Mouse (Mus musculus) adrenal gland, postnatal 25 days (tissue): ENCODE results near the gene Gm45837. TPM values are rescaled to one million over a fixed set of nuclear protein-coding genes. Genes with fewer than 3 reads are reported as not detected.

ENCODE experiments used
- DNase-seq: peaks from one replicate; pipeline ENCODE4 v3.0.0; 2021; ENCODE audit warnings: mixed read lengths
- total RNA-seq: library from RNA; stranded (reverse); gene quantifications from 2 replicates; pipeline ENCODE4 v1.2.3, GENCODE M21; 2021

Gene Gm45837
- total RNA-seq, 1 experiment from 2014 or later = 4.2 TPM

DNA sequence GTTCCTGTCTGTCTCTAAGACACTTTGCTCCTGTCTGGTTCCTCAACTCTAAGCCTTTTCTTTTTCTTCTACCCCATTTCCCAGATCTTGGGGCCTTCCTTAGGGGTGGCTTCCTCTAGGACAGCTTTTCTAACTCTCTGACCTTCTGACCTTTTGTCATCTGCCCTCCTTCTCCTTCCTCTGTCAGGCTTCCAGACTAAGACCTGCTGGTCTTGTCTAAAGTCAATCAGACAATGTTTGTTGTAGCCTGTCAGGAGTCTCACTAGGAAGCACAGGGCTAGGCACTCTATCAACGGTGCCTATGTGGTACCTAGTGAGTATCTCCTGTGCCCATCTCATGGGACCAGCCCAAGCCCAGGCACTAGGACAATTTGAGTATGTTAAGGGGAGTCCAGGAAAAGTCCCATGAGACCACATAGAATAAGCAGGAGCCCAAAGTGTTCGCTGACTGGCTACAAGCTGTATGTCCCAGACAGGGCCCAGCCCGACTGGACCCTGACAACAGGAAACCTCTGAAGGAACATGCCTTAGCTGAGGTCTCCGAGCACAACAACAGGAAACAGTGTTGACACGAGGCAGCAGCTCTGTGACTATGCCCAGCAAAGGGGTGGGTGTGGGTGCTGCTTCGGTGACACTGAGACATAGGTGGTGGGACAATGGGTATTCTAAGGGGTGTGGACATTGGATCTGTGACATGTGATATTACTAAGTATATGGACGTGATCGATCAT is 55.3 kb downstream of the Gm45837 start:
- no peak for DNase-seq

DNA sequence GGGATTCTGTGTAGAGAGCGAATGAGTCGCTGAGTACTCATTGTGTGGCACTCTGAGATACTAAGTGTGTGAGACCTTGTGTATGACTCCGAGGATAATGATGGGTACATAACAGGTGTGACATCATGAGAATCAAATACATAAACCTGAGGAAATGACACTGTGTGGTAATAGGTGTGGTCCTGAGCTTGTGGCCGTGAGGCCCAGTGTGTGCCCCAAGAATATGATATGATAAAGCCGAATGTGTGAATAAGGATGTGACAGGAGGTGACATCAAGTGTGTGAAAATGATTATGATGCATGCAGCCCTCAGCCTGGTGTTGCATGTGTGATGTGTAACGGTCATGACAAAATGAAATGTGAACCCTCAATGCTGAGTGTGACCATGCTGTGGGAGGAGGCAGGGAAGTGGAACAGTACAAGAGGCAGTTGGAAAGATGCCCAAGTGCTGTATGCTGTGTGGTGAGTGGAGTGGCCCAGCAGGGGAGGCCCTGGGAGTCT is 55.9 kb downstream of the Gm45837 start:
- no peak for DNase-seq

DNA sequence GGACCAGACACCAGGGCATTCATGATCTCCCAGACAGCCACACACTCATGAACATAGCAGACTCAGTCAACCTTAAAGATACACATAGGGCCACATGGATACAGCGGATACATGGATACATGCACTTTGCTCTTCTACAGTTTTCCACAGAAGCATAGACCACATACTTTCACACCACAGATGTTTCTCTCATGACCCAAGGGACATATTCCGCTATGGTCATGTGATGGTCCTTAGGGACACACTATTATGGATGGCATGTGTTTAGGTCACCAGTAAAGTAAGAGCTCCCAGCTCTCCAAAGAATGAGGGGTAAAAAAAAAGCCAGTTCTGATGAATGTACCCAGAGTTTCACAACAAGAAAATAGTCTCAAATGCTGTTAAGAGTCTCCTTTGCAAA is 60.7 kb downstream of the Gm45837 start:
- no peak for DNase-seq

DNA sequence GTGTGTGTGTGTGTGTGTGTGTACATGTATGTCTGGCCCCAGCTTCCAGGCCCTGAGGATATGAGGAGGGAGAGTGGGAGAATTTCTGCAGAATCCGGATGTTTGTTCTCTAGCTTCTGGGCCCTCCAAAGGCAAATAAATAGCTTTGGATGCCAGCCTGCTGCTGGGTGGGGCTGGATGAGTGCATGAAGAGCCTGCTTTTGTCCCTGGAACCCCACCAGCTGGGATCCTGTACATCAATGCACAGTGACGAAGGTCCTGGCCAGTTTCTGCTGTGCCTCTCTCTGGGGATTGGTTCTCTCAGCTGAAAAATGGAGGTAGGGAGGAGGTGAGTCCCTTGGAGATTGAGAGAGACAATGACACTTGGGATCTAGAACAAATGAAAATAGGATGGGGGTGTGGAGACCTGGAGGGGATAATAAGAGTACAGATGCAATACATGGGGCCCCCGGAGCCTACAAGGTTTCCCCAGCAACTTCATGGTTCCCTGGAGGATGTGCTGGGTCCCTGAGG is 61.3 kb downstream of the Gm45837 start:
- DNase-seq = no peak

DNA sequence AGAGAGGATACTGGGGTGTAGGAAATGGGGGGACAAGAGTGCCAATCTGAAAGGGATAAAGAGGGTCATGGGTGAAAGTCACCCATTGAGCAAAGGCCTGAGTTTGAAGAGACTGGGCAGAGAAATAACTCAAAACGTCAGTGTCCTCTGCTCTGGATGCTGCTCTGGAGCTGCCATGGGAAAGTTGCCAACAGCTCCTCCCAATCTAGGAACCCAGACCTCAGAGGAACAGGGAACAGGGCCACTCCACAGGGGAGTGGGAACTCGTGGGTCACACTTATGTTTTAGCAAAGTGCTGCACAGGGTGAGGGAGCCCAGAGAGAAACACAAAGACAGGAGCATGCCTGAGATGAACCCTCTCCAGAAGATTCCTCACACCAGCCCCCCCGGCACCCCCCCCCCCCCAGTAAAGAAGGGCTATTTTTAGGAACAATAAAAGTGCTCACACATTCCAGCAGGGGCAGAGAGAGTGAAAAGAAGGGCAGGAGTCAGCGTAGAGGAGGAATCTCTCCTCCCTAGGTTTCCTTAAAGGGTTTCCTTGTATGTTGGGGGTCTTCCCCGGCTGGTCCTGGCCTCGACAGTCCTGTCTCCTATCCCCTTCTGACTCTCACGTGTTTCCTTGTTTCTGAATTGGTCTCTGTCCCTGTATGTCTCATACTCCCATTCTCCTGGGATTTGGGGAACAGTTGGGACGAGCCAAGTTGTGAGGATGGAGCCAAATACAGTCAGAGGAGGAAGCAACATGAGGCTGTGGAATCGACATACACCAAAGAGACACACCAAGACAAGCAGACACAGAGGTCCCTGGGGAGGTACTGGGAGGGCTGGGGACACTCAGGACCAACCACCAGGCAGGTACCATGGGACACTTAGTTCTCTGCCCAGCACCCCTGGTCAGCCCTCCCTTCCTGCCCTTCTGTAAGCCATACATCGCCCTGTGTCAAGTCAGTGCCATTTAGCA is 62.2 kb downstream of the Gm45837 start:
- no peak for DNase-seq

DNA sequence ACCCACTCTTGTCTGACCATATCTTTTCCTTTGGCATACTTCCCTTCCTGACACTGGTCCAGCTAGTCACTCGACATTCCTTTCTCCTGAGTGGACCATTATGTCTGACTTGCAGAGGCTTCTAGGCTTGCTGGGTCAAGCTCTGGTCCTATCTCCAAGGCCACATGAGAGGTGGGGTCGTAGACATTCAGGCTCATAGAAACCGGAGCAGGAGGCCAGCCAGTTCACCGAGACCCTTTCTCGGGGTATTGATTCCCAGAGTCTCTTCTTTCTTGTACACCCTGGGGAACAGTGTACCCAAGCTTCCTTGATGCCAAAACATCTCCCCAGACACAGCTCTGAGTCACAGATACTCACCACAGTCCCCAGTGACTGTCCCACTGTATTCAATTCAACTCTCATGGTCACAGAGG is 63.7 kb downstream of the Gm45837 start:
- no peak for DNase-seq

DNA sequence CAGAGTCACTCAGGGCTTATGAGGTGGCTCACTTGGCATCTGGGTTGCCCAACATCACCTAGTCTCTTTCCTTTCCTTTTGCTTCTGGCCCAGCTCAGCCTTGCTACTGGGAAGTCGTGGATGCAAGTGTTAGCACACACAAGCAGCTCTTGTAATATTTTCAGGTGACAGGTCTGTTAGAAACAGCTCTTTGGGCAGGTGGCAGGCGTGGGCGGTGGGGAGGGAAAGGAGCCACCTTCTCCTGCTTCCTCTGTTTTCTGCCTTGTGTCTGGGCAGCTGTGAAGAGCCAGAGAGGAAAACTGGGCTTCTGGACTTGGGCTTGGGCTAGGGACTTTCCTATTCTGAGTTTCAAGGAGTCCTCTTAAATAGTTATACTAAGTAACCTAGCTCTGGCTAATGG is 65.3 kb downstream of the Gm45837 start:
- no peak for DNase-seq

DNA sequence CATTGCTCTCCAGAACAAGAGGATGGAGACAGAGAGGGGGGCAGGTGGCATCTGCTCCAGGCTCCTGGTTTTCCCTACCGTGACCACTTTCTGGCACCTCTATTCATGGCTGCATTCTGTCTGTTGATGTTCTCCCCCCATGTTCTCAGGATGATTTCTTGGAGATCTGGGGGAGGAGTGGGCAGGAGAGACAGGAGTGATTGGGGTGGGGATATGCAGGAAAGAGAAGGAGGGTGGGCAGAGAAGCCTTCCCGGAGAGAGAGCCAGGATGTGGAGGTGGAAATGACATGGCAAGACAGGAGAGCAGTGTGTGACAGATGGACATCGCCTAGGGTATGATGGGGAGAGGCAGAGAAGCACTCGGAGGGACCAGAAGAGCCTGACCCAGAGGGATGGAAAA is 65.8 kb downstream of the Gm45837 start:
- DNase-seq = no peak

DNA sequence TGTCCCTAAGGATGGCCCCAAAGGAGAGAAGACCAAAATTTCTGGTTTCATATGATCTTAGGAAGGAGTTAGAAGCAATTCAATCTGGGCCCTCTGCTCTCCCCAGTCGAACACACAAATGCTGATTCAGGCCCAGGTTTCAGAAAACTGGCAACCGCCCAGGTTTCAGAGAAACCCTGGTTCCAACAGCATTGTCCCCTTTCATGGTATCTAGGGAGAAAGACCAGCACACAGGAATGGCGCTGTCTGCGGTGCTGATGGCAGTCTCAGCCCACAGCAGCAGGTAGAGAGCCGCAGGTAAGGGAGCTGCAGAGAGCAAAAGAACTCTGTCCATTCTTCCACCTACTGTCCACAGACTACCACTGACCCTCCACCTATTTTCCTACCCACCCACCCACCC is 66.5 kb downstream of the Gm45837 start:
- DNase-seq = no peak

DNA sequence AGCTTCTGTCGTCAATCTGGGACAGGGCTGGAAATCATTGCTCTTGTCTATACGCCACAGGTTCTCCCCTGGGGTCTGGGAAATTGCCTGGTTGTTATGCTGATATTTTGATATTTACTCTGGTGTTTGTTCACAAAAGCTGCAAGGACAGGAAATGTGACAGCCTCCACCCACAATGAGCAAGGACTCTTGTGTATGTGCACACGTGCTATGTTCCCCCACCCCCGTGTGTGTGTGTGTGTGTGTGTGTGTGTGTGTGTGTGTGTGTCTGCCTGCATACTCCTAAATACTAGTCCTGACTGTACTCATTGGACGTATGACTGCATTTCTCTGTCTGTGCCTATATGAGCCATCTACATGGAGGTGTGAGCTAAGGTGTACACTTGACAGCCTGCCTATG is 67.4 kb downstream of the Gm45837 start:
- DNase-seq = no peak

DNA sequence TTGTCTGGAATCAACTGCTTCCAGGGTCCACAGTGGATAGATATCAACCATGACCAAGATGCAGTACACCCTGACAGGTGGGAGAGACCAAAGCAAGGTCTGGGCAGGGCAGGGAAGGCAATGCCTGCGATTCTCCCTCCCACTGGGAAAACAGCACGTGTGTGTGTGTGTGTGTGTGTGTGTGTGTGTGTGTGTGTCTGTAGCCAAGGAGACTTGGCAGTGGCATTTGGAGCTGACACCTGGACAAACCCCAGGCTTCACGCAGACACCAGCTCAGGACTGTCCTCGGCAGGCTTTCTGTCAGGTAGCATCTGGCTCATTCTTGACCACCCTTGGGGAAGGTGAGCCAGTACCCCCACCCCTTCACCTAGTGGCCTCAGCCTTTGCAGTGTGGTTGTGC is 69.2 kb downstream of the Gm45837 start:
- no peak for DNase-seq

DNA sequence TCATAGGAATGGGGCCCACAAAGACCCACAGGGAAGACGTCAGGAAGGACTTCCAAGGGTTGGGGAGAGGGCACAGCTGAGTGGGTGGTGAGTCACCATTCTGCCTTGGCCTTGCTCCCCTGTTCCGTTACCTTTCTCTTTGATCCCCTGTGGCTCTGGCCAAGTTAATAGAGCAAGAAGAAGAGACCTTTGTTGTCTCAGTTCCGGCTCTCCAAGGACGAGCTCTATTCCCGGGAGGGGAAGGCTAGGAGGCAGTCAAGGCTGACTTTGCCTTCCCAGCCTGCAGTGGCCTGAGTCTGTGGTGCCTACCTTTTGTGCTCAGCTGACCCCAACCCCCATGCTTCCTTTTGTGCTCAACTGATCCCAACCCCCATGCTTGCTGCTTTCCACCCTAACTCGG is 70.0 kb downstream of the Gm45837 start:
- DNase-seq = no peak

DNA sequence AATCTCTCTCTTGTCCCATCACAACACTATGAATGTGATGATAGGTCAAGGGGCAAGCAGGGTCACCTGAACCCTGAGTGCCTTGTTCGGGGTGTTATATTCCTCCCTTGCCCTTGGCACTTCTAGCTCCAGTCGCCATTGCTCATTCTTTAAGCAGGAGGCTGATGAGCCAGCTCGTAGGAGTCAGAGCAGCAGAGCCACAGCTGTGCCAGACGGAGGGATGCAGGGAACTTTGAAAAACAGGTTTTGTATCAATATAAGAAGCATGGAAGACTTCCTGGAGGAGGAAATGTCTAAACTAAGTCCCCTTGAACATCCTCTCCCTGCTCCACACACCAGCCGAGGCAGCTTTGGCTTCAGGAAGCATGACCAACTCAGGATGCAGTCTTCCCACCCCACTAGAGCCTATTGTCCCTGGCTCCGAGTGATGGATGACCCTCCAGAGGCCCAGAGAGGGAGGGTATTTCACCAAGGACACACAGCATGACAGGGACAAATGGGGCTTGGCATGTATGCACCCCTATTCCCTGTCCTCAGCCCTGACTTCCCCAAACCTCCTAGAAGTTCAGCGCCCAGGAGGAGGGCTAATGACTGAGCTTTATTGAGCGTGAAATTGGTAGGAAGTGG is 71.3 kb downstream of the Gm45837 start:
- peak; percentile 56 for DNase-seq

DNA sequence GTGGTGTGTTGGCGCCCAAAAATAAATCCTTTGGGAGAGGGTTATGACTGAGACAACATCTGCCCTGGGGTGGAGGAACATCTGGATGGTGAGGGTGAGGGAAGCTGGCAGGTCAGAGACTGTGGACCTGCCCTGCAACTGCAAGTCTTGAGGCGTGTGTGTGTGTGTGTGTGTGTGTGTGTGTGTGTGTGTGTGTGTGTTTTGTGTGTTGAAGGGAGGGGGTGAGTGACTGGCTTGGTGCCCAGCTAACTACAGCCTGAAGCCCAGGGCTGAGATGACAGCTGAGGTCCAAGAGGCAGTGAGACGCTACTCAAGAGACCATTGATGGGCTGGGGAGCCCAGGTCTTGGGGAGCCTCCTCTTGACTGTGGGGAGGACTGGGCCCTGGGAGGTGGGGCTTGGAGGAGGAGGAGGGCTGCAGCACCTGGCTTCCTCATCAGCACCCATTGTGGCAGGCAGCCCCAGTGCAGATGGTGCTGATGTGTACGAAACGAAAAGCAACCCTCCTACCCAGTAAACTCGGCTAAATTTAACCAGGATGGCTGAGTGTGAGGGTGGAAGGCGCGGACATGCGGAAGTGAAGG is 71.9 kb downstream of the Gm45837 start:
- no peak for DNase-seq

DNA sequence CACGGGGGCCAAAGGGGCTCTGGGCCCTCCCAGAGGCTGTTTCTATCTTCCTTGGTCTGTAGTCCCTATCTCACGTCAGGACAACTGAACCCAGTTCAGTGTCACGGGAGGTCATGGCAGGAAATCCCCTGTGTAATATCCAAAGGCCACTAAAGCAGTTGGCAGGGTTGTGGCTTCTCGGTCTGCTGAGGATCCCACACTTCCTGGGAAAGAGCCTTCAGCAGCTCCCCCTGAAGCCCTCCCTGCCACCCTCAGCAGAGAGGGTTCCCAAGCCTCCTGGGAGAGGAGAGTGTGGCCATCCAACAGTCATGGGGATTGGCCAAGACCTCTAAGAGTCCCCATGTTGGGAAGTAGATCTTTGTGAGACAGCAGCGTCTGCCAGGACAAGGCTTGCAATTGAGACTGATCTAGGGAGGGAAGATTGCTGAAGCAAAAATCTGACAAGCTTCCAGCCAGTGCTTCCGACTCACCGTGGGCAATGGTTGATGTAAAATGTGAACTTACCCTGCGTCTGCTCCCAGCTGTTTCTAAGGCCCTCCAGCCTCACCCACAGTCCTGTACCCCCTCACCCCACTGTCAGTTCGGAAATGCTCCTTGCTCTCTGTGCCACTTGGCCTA is 72.9 kb downstream of the Gm45837 start:
- DNase-seq = no peak

DNA sequence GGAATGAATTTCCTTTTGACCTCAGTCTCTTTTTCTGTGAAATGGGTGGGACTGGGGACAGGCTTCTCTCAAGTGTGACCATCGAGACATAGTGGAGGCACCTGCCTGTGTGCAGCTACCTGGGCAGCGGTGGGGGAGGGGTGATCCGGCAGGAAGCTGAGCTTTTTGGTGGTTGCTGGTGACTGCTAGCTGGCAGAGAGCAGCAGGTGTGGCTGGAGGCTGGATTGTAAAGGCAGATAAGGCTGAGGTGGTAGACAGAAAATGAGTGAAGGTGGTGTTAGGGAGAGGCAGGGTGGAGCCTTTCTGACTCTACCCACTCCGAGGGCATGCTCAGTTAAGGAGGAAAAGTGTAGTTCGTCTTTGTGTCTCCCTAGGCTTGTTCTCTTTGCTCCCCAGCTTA is 76.4 kb downstream of the Gm45837 start:
- no peak for DNase-seq

DNA sequence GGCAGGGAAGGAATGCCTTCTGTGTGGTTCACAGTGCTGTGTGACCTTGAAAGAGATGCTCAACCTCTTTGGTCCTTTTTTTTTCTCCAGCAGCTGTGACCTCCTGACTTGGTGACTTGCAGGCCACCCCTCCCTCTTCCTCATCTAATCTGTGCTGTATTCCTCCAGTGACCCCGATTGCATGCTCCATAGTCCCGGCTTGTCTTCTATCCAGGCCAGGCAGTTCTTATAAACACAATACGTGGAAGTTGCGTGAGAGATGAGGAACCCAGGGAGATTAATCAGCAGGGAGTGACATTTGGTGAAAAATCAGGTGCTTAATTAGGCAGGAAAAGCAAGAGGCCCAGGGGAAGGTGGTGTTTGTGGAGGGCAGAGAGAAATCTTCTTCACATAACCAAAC is 80.3 kb downstream of the Gm45837 start:
- DNase-seq = no peak

DNA sequence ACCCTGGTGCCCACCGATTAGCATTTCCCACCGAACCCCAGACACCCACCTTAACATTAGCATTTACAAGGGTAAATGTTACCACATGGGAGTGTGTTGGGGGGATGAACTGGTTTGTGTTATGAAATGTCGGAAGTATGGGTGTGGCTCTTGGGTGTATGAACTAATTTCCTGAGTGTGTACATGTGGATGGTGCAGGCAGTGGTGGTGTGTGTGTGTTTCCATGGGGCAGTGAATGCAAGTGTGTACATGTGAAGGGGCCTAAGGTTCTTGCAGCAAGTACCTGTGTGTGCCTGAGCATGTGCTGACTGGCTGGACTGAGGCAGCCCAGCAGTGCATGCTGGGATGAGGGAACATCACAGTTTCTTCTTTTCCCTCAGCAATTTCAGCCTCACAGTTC is 87.7 kb downstream of the Gm45837 start:
- DNase-seq = no peak

DNA sequence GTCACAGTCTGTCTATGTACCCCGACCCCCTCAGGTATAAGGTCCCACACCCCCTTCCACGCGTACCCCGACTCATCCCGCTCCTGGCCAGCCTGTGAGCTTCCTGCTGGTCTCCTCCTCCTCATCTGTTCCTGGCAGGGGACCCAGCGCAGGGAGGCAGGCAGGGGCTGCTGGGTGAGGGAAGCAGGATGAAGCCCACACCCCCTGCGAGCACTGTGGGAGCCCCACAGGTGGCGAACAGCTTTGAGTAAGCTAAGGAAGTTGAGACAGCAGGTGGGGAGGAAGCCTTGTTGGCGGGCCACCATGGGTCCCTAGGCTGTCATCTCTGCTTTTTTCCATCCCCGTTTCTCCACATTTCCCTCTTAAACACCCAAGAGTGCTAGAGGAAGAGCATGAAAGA is 88.6 kb downstream of the Gm45837 start:
- DNase-seq = no peak

DNA sequence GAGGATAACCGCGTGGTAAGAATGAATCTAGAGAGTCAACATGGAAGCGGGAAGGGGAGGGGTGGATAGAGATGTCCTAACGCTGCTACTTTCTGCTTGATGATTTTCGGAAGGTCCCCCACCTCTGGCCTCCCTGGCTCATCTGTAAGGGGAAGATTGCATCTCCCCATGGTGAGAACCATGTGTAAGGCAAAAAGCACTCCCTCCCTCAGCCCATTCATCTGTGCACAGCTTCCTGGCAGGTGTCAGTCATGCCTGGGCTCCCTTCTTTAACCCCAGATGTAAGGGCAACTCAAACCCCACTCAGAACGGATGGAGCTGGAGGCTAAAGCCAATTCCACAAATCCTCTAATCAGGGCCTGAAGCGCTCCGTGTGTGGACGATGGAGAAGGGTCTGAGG is 89.0 kb downstream of the Gm45837 start:
- no peak for DNase-seq

DNA sequence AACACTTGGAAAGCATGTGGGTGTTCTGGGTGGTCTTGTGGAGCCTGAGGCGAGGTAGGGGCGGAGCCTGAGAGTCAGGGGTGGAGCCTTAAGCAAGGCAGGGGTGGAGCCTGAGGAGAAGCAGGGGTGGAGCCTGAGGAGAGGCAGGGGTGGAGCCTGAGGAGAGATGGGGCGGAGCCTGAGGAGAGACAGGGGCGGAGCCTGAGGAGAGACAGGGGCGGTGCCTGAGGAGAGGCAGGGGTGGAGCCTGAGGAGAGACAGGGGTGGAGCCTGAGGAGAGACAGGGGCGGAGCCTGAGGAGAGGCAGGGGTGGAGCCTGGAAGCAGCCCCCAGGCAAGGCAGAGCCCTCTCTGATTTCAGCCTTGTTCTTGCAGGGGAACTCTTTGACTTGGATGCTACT is 90.5 kb downstream of the Gm45837 start:
- DNase-seq = no peak

DNA sequence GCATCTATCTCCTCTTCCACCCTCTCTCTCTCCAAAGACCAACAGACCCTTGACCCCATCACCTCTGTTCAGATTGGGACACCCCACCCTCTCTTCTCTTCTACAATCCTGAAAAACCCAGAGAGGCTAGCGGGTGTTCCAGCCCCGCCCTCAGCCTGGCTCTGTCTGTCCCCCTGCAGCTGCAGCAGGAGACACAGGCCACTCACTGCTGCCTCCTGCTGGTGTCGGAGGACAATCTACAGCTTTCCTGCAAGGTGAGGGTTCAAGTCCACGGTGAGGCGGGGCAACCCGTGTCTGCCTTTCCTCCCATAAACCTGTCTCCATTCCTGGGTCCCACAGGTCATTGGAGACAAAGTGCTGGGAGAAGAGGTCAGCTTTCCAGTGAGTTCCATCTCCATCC is 91.0 kb downstream of the Gm45837 start:
- no peak for DNase-seq
